Mouse (Mus musculus) MEL (cell line): ENCODE data around the gene Gm7168.

Source experiments
- BHLHE40 ChIP-seq: IDR thresholded peaks from 2 replicates; pipeline ENCODE4 v1.6.1; 2012; ENCODE audit warnings: low read depth, mild to moderate bottlenecking, inconsistent platforms, low read length, improper control_type of control experiment, borderline replicate concordance
- CTCF ChIP-seq, 3 experiments: IDR thresholded peaks in 2 of 3; conservative IDR thresholded peaks in 1 of 3; 2 replicates each; pipeline ENCODE4 v1.5.1; 2011 to 2012; ENCODE audit warnings: low read length in 3 of 3, low read depth in 2 of 3, mild to moderate bottlenecking in 2 of 3, improper control_type of control experiment in 1 of 3, inconsistent platforms in 1 of 3, mixed read lengths in 1 of 3, moderate library complexity in 1 of 3; ENCODE audit not compliant: control insufficient read depth in 1 of 3, insufficient read depth in 1 of 3, poor library complexity in 1 of 3, severe bottlenecking in 1 of 3
- ELF1 ChIP-seq: IDR thresholded peaks from 2 replicates; pipeline ENCODE4 v1.6.1; 2014; ENCODE audit warnings: low read depth, mild to moderate bottlenecking, inconsistent platforms, low read length, improper control_type of control experiment, moderate library complexity
- KAT2A ChIP-seq: conservative IDR thresholded peaks from 2 replicates; pipeline ENCODE4 v1.6.1; 2012; ENCODE audit warnings: low read depth, low read length, improper control_type of control experiment, inconsistent platforms
- MAFK ChIP-seq: IDR thresholded peaks from 2 replicates; pipeline ENCODE4 v1.6.1; 2011; ENCODE audit warnings: low read depth, mild to moderate bottlenecking, low read length, improper control_type of control experiment, borderline replicate concordance
- MAX ChIP-seq: IDR thresholded peaks from 2 replicates; pipeline ENCODE4 v1.6.1; 2011; ENCODE audit warnings: low read length, improper control_type of control experiment
- MYB ChIP-seq: IDR thresholded peaks from 2 replicates; pipeline ENCODE4 v1.6.1; 2011; ENCODE audit warnings: mild to moderate bottlenecking, low read depth, low read length, improper control_type of control experiment
- NRF1 ChIP-seq: IDR thresholded peaks from 2 replicates; pipeline ENCODE4 v1.6.1; 2014; ENCODE audit warnings: low read depth, mild to moderate bottlenecking, inconsistent platforms, low read length, improper control_type of control experiment, moderate library complexity; ENCODE audit not compliant: poor library complexity, insufficient read depth, severe bottlenecking
- POLR2A ChIP-seq, 2 experiments: IDR thresholded peaks; 2 replicates each; pipeline ENCODE4 v1.6.1; 2011 to 2012; ENCODE audit warnings: low read length in 2 of 2, mild to moderate bottlenecking in 2 of 2, control low read depth in 1 of 2, improper control_type of control experiment in 1 of 2, low read depth in 1 of 2, moderate library complexity in 1 of 2; ENCODE audit not compliant: control insufficient read depth in 1 of 2, insufficient read depth in 1 of 2, poor library complexity in 1 of 2
- SMC3 ChIP-seq: IDR thresholded peaks from 2 replicates; pipeline ENCODE4 v1.6.1; 2011; ENCODE audit warnings: low read depth, low read length, improper control_type of control experiment
- TBP ChIP-seq: IDR thresholded peaks from 2 replicates; pipeline ENCODE4 v1.8.0; 2011; ENCODE audit warnings: low read depth, low read length, improper control_type of control experiment
- USF1 ChIP-seq: IDR thresholded peaks from 2 replicates; pipeline ENCODE4 v1.6.1; 2014; ENCODE audit warnings: low read depth, mild to moderate bottlenecking, inconsistent platforms, low read length, improper control_type of control experiment, moderate library complexity
- ZKSCAN1 ChIP-seq: IDR thresholded peaks from 2 replicates; pipeline ENCODE4 v1.6.1; 2012; ENCODE audit warnings: low read depth, mild to moderate bottlenecking, inconsistent platforms, low read length, improper control_type of control experiment, moderate library complexity
- ZNF384 ChIP-seq: IDR thresholded peaks from 2 replicates; pipeline ENCODE4 v1.6.1; 2012; ENCODE audit warnings: low read depth, mild to moderate bottlenecking, inconsistent platforms, low read length, improper control_type of control experiment

DNA sequence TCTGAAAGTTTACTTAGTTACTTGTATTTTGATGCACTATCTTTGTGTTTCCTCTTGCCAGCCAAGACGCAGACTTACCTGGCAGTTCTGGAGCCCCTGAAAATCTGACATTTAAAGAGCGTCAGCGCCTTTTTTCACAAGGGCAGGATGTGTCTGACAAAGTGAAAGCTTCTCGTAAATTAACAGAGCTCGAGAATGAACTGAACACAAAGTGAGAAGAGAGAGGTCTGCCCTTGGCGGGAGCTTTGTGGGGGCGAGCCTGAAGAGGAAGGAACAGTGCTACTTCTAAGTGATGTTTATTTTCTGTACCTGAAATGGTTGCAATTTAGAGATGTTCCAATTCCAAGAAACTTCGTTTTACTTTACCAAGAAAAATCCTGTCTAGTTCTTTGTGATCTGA lies 44.4 kb upstream of the Gm7168 start:
- no peak for TF ChIP-seq MYB
- no peak for TF ChIP-seq ZKSCAN1
- TF ChIP-seq KAT2A: no peak
- no peak for TF ChIP-seq BHLHE40
- TF ChIP-seq ELF1: no peak
- TF ChIP-seq POLR2A (IDR thresholded peaks at IDR 0.05; ENCODE audit: control insufficient read depth in 1 of 2, insufficient read depth in 1 of 2, low read depth in 1 of 2, low read length in 2 of 2, poor library complexity in 1 of 2): no peak
- no peak for TF ChIP-seq SMC3
- TF ChIP-seq CTCF (IDR thresholded peaks at IDR 0.05 in 2 of 3, conservative IDR thresholded peaks at IDR 0.05 in 1 of 3; ENCODE audit: control insufficient read depth in 1 of 3, insufficient read depth in 1 of 3, low read depth in 2 of 3, low read length in 3 of 3, poor library complexity in 1 of 3, severe bottlenecking in 1 of 3): no peak
- TF ChIP-seq TBP: no peak
- no peak for TF ChIP-seq MAX
- no peak for TF ChIP-seq USF1
- TF ChIP-seq NRF1: no peak
- TF ChIP-seq ZNF384: no peak
- no peak for TF ChIP-seq MAFK
